Mouse (Mus musculus) cerebellum, adult 9-10 months (tissue): Measurements from ENCODE around the gene Rmi2.
A peak's percentile ranks its signal among the peaks of the same experiment; 100 is the strongest.
"Not testable (repeated sequence)": the region's sequence is repeated elsewhere in the genome, so short reads cannot be mapped to it uniquely, and the experiment has no call there.

Source experiments
- DNase-seq: peaks from one replicate; pipeline ENCODE4 v3.0.0; 2022

The Rmi2 gene

DNA sequence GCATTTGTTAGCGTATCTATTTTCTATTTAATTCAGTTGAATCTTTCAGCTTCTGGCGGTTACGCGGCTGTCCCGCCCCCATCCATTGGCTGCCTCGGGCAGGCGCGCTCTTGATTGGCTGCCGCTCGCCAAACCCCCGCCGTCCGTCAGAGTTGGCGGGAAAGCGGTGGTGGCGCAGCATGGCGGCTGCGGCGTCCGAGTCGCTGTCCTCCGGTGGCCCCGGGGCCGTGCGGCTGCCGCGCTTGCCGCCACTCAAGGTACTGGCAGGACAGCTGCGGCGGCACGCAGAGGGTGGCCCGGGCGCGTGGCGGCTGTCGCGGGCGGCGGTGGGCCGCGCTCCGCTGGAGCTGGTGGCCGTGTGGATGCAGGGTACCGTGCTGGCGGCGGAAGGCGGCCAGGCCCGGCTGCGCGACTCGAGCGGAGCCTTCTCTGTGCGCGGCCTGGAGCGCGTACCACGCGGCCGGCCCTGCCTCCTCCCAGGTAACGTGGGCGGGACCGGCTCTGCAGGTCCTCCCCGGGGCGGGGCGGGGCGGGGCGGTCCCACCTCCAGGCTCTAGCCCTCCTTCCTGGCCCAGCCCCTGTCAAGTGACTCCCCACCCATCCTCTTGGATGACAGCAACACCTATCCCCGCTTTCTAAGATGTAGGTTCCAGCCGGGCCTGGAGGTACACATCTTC is at the start of gene Rmi2:
Rmi2 (plus strand) TSS at position 149 of the 677 bp plus-strand sequence.
- DNase-seq, result peak; percentile 85

DNA sequence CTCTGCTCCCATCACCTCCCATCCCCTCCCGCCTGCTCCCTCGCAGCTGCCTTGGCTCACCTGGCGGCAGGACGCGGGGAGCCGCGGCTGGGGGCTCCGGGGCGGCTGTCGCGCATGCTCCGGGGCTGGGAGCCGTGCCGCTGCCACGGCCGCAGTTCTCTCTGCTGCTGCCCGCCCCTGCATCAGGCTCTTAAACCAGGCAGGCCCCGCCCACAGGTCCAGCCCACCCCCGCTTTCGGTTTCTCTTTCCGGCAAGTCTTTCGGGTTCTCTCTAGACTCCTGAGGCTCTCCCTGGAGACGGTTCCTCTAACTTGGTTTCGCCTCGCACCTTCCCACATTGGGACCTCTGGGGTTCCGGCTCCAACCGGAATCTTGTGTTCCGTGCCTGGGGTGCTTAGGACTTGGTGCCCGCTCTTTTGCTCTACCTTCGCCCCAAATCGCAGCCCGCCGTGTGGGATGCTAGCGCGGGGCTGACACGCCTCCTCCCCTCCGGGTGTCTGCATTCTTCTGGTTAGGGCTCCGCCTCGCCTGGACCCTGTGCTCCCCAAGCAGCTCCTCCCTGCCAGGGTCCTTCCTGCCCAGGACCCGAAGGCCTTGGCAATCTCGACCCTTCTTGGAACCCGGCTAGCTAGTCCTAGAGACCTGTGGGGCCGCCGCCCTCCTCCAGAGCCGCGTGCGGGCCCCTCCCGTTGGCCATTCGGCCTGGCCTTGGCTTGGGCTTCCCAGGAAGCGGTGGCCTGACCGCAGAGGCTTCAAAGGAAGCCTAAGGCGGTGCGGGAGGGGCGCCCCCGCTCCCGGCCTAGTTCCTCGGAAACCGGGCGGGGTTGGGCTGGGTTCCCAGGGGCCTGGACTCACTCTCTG is 49.3 kb upstream of the Rmi2 start, which contains the start of gene Socs1:
Socs1 (minus strand) TSS at position 166 of the 861 bp plus-strand sequence.
- DNase-seq, result peak; percentile 74

DNA sequence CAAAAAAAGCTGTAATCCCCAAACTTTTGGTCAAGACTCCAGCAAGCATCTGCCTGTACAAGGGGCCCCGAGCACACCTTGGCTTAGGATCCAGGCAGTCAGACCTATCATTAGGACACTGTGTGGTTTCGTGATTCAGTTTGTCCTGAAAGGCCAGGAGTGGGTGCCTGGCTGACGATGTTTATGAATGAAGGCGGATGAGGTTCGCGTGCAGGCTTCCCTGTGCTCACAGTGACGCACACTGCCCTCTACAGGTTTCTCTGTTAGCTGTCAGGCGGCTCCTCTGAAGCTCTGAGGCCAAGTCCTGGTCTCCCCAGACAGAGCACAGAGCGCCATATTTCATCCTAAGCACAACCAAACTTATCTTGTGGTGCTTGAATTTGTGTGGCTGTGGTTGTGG is 48.6 kb upstream of the Rmi2 start:
- DNase-seq, result peak; percentile 90

DNA sequence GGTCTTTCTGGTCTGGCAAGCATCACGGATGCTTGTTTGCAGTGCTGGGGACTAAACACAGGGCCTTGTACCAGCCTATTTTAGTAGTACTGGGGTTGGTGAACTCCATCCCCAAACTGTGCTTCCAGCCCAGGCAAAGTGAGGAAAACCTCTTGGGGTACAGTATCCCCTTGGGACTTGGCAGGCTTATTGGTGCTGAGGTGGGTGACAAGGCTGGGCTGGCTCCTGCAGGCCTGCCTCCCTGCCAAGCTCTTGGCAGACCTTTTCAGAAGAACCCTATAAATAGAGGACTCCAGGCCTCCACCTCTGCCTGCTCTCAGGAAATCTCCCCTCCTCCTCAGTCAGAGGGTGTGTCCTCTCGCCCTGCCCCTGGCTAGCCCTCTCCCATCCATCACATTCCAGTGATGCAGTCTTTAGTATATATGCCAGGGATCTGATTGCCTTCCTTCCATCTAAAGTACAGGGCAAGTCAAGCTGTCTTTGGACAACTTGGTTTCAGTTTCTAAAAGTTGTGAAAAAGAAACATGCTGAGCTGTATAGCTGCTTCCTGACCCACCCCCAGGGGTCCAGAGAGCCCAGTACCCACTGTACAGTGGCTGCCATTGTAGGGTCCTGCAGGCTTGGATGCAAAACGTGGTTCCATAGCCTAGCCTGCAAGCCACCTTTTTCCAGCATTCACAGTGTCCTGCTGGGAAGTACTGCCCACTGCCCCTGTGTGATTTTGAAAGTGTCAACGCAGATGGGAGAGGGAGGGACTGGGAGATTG is 47.9 kb upstream of the Rmi2 start:
- peak; percentile 26 for DNase-seq

DNA sequence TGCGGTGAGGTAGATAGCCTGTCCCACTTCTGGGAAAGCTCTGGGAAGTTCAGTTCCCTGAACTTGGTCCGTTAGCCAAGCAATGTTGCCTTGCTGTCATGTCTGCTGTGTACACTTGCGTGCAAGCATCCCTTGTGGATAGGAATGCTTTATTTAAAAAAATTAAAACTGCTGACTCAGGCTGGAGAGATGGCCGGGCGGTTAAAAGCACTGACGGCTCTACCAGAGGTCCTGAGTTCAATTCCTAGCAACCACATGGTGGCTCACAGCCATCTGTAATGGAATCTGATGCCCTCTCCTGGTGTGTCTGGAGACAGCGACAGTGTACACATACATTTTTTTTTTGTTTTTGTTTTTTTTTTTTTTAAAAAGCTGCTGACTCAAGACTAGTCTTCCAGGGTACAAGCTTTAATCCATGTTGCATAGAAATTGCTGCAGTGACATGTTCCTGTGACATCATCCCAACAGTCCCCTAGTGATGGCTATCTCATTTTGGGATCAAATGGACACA is 47.3 kb upstream of the Rmi2 start:
- no peak for DNase-seq

DNA sequence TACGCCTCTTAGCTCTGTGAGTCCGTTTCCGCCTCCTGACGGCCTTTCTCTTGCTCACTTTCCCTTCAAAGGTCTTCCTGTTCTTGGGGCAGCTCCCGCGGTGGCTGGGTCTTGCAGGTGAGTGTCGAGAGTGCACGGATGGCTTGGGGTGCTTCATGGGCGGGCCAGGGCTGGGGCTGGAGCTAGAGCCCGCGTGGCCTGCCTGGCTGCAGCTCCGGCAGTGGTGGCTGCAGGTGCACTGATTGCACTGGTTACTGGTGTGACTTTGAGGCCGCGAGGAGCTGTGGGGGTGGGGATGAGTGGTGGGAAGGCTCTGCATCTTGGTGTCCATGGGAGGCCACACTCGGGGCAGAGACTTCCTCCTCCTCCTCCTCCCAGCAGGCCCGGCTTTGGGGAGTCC is 46.6 kb upstream of the Rmi2 start, which contains the start of gene Tnp2:
Tnp2 (minus strand) TSS at position 390 of the 400 bp plus-strand sequence.
- DNase-seq, result no peak

DNA sequence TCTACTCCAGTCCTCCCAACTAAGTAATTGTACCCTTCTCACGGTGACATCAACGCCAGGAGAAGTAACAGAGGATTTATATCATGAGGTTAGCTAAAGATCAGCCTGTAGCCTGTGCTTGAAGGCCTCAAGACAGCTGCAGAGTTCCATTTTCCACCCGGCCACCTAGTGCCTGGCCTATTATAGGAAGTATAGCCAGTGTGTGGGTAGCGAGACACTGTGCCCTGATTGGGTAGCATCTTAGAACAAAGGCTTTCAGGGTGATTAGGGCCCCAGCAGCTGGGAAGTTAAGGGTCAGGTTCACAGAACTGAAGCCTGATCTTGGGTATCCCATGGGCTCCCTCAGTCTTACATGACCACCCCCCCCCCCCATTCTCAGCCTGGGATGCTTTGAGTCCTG is 46.0 kb upstream of the Rmi2 start:
- no peak for DNase-seq

DNA sequence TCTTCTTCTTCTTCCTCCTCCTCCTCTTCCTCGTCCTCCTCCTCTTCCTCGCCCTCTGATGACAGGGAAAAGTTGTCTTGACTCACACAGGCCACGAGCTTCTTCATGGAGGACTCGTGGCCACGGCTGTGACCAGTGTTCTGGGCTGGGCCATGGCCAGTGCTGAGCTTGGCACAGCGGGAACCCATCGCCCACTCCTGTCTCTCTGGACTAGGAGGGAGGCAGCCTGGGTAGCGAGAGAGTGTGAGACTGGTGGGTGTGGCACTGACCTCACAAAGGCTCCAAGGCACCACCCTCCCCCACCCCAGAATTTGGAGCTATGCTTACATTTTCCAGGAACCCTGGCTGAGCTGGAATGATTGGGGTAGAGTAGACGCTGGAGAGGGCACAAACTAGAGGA is 44.2 kb upstream of the Rmi2 start, which contains the start of gene Prm3:
Prm3 (minus strand) TSS at position 213 of the 400 bp plus-strand sequence.
- DNase-seq, result no peak

DNA sequence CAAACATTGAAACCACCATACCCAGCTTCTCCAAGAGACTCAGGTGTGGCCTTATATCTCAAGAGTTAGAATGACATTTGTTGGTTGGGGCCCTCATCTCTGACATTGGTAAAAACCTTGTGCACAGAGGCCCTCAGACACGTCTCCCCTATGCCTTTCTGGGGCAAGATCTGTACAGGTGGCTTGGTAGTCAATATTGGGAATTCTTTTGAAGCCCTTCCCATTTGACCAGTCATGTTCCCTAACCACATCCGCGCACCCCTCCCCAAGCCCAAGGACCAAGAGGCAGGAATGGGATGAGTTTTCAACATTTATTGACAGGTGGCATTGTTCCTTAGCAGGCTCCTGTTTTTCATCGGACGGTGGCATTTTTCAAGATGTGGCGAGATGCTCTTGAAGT is 38.8 kb upstream of the Rmi2 start, which contains the start of gene Prm2:
Prm2 (minus strand) TSS at position 101 of the 400 bp plus-strand sequence.
- DNase-seq, result no peak

DNA sequence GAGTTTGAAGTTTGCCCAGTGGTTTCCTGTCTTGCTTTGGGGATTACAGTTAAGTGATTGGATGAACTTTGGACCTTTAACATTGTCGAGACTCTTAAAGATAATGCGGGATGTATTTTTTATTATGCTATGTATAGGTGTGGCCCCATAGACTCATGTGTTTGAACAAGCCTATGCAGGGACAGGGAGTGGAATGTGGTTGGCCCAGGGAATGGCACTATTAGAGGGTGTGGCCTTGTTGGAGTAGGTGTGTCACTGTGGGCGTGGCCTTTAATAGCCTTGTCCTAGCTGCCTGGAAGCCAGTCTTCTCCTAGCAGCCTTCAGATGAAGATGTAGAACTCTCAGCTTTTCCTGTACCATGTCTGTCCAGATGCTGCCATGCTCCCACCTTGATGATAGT is 32.4 kb upstream of the Rmi2 start:
- not testable (repeated sequence) for DNase-seq

DNA sequence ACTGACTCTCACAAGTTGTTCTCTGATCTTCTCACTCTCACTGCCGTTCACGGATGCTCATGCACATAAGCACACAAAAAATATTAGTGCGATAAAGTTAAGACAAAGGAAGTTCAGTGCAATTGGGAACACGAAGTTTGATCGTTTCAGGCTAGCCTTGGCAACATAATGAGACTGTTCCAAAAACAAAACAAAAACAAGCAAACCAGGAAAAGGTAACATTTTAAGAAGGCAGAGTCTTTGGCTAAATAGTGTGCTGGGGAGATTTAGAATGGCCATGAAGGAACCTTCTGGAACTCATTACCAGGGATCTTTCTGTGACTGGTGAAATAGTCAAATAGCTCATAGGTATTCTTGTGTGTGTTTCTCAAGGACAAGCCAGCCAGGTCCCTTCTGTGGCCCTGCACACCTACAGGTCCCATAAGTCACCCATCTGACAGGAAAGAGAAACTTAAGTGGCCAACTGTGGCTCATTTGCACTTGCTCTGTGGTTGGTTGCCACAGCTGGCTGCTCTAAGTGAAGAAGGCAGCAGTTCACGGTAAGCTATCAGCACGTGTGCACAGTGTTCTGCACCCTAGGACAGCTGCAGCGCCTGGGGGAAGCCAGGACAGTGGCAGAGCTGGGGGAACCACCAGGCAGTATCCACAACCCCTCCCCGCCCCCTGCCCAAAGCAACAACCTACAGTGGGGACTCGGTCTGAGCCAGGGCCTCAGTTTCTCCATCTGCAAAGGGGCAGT is 28.9 kb upstream of the Rmi2 start, which contains the start of gene Prm1:
Prm1 (minus strand) TSS at position 51 of the 739 bp plus-strand sequence.
- no peak for DNase-seq

DNA sequence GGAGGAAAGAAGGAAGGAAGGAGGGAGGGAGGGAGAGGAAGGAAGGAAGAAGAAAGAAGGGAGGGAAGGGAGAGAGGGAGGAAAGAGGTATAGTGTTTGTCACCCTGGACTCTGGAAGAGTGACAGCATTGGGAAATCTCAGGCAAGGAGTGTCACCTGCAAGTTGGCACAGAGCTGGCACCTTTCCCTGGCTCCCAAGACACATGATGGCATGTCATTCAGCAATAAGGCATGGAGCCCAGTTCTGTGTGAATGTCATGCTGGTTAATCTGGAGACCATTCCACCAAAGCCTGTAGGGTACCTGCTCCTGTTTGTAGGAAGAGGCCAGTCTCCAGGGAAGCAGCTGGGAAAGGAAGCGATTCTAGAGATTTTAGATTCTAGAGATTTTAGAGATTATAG is 24.5 kb upstream of the Rmi2 start:
- no peak for DNase-seq

DNA sequence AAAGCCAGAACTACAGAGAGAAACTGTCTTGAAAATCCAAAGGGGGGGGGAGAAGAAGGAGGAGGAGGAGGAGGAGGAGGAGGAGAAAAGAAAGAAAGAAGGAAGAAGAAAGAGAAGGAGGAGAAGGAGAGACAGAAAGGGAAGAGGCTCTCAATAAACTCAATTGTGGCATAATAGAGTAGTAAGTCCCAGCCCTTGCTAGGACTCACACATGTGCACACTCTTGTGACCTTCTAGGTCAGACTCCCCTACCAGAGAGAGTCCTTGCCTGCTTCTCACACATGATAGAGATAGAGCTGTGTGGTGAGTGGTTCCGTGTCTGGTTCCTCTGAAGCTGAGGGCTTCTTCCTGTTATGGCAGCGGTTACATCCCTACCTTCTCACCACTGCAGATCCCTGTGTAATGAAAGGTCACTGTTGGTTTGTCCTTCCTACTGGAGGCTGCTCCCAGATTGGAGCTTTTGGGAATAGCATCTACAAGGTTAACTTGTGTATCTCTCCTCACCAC is 21.9 kb upstream of the Rmi2 start, which contains the start of gene Gm11172:
Gm11172 (plus strand) TSS at position 51 of the 507 bp plus-strand sequence.
- no peak for DNase-seq

DNA sequence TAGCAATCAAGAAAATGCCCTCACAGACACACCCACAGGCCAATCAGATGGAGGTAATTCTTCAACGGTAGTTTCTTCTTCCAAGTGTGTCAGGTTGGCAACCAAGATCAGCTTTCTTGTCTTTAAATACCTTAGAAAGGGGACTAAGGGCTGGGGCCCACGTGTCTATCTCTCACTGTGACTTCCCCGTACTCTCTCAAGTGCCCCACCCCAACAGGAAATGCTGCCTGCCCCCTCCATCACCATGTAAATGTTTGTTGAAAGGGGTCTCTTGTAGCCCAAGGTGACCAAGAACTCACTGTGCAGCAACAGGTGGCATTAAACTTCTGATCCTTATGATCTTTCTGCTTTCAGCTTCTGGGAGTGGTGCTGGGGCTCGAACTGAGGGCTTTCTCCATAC is 21.1 kb upstream of the Rmi2 start:
- no peak for DNase-seq

DNA sequence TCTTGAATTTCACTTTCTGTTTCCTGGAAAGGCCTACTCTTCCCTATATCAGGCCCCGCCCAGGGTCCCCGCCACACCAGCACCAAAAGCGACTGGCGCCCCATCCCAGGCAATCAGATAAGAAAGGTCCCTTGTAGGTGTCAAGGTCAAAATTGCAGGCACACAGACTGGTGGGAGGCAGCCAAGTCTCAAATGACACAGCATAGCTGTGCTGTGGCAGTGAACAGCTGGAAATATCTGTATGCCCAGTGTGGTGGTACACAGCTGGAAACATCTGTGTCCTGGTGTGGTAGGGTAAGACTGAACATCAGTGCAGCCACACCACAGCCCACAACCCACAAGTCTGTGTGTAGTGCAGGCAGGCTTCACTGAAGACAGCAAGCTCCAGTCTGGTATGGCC is 20.0 kb upstream of the Rmi2 start:
- DNase-seq, result no peak

DNA sequence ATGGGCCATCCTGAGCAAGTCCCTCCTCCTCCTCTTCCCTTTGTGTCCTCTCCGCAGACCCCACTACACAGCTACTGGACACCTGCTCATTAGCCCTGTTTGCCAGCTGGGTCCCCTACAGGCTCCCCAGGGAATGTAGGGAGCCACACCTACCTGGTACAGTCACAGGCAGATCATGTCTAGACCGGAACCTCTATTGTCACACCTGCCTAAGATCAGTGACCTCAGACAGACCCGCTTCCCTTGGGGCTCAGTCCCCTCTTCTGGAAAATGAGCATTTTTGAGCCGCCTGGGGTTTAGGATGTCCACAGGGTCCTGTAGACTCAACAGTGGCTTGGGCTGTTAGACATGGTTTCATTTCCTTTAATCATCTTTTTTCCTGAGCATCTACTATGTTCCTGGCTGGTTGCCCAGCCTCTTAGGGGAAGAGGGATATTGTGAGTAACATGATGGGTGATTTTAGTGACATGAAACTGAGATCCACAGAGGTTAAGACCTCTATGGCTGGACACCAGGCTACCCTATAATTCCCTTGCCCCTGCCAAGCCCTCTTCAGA is 16.2 kb upstream of the Rmi2 start:
- DNase-seq, result no peak

DNA sequence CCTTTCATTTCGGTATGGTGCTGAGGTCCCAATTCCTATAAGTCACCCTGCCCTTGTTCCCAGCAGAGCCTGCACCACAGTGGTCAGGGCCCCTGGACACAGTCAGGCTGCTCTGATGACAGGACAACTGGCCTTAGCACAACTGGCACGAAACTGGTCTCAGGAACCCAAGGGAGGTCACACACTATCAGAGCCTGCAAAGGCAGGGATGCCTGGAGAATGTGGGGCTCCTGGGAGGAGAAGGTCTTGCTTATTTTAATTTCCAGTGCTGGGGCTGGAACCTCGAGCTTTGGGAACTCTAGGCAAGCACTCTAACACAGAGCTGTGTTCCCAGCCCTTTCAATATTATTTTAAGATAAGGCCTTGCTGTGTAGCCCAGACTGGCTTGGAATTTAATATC is 14.9 kb upstream of the Rmi2 start:
- DNase-seq, result no peak

DNA sequence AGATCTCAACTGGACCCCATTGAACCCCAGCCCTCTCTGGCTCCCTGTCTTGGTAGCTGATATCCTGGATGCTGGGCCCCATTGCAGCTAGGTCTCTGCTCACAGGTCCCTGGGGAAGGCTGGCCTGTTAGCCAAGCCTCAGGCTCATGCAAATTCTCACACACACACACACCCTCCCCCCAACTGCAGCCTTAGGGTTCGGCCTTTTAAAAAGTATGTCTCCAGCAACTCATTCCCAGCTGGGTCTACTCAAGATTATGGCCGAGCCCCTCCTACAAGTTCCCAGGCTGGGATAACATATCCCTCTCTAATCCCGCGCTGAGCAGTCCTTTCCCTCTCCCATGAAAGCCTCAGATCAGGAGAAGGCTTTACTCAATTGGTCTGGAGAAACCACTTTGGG is 13.5 kb upstream of the Rmi2 start:
- no peak for DNase-seq

DNA sequence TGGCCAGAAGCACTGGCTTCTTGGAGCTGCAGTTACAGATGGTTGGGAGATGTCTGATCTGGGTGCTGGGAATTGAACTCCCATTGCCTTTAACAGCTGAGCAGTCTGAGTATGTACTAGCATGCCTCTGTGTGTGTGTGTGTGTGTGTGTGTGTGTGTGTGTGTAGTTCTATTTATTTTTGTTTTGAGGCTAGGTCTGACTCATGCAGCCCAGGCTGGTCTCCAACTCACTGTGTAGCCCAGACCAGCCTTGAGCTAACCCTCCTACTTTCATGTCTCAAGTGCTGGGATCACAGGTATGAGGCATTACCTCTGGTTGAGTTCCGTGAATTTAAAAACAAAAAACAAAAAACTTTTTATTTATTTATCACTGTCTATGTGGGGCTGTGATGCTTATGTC is 10.3 kb upstream of the Rmi2 start:
- no peak for DNase-seq

DNA sequence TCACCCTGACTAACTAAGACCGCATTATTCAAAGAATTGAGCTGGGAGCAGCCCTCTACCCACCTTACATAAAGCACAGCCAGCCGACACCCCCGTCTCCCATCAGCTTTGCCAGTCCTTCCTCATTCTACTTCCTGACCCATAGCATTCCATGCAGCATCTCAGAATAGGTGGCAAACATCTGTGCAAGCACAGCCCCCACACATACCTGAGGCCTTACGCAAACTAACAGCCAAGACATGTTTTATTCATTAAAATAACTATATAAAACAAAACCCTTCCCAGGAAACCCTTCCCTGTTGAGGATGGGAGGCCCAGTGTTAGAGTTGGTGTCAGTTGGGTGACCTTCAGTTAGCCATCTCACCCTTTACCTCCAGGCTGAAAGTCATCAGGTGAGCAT is 9.0 kb upstream of the Rmi2 start:
- DNase-seq, result no peak

DNA sequence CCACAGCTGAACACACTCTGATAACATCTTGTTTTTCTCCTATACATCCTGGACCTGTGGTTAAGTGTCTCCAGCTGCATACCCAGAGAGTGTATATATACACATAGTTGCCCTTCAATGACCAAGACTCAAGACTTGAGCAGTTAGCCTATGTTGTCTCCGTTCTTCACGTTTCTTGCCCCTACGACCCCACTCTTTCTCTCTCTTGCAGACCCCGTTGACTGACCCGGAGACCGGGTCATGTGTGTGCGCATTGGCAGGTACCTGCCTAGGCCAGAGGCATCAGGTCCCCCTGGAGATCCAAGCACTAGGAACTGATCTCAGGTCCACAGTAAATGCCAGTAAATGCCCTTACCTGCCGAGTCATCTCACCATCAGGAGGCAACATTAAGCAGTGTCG is 7.6 kb upstream of the Rmi2 start:
- no peak for DNase-seq
